Mouse (Mus musculus) regulatory T cell (primary cell): ENCODE measurements at regions not wholly inside any gene's neighbourhood (a gene's known extent, or its start where the extent isn't known, plus 50 kb on each side); places are given as distances from the start of the nearest gene placed in this dataset.

Source experiments
- in situ Hi-C: fragments of 300-600 bp; cut with MboI, MseI; formaldehyde crosslinking; loops from one replicate; pipeline ENCODE4 v1.15.1; 2025; ENCODE audit warnings: high pct_unique_total_duplicates

DNA sequence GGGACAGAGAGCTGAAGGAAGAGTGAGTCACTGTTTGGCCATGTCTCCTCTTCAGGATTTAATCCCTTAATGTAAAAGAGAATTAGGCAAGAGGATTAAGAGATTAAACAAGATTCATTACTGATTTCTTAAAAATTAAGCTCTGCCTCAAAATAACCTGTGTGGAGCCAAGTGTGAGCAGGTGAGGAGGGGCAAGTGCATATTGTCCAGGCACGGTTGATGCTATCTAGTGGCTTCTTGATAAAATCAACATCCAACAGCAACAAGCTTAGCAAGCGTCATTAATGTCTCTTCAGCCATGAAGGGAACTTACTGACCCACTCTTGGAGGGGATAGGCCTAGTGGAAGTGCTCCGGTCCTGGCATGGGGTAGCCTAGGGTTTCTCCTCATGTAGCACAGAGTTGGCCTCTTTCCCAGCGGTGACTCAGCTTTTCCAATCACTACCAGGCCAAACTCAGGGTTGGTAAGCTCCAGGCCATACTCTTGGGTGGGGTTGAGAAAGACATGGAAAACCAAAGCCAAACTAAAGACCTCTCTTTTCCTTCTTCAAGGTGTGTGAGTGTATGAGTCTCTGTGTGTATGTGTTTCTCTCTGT lies 55.0 kb upstream of the Ubr2 start:
- in situ Hi-C loops: no loop called here

- in situ Hi-C loops: no loop called here
Observed at GRCm38 (mm10) chr17:47064592-47065306, 54.4 kb upstream of the Ubr2 start.

DNA sequence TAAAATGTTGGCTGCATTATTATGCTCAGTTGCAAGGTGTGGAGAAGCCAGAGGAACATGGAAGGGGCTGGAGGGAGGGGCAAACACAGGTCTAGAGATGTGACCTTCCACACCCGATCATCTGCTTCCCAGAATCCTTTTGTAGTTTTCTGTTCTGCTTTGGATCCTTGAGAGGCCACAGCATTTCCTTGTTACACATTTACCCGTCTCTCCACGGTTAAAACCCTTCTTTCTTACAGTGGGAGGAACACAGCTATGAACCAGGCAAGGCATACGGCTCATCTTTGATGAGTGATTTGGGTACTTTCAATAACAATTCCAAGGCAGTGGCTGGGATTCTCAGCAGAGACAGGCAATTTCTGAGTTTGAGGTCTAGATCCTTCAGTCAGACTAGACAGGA lies 53.6 kb upstream of the Ubr2 start:
- in situ Hi-C loops: no loop called here

- in situ Hi-C loops: no loop called here
Observed at GRCm38 (mm10) chr17:47061031-47061620, 50.8 kb upstream of the Ubr2 start.
